Mouse (Mus musculus) liver, postnatal 0 days (tissue): ENCODE results near the gene Tmem147.

Source experiments
- CTCF ChIP-seq: sonication (generic); IDR thresholded peaks from 2 replicates; pipeline ENCODE4 v1.5.1; 2016; ENCODE audit warnings: antibody characterized with exemption, low read depth
- EP300 ChIP-seq: IDR thresholded peaks from 2 replicates; pipeline ENCODE4 v1.6.1; 2016; ENCODE audit warnings: antibody characterized with exemption, low read depth, mild to moderate bottlenecking

GRCm38 (mm10) chr7:30723274-30723953, 5.9 kb downstream of the Tmem147 start:
- no peak for TF ChIP-seq CTCF
- no peak for TF ChIP-seq EP300
